Mouse (Mus musculus): Measurements from ENCODE around the gene Skint10.

The Skint10 gene

GRCm38 (mm10) chr4:112774766-112775165 lies at the start of gene Skint10:
TSS of gene Skint10 (minus strand) at chr4:112774866.
- DNase-seq, result no peak

GRCm38 (mm10) chr4:112790646-112791045 lies 16.0 kb upstream of the Skint10 start:
- DNase-seq, result no peak

All from lung, adult 18-20 months (tissue).